Mouse (Mus musculus) urinary bladder, postnatal 4 days (tissue): Measurements from ENCODE around the gene Spata46.

Source experiments
- DNase-seq, 2 experiments: peaks; one replicate each; pipeline ENCODE4 v3.0.0; 2021 to 2022; ENCODE audit warnings: low spot score in 2 of 2

Gene Spata46

DNA sequence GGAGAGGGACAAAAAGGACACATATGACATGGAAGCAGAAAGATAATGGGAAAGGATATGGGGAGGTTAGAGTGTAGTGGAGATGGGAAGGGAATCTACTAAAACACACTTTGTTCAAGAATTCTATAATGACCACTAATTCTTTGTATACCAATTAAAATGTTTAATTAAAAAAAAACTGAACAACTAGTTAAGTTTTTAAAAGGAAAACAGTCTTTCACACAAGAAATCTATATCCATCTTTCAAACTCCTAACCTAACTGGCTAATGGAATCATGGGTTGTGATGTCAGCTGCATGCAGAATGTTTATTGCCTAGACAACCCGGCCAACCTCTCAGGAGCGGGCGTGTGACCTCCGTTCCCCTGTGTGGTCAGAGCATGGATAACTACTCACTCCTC lies at the start of gene Spata46:
Gene Spata46, plus strand, starts transcription at position 301 of the 400 bp plus-strand sequence.
- DNase-seq = no peak

DNA sequence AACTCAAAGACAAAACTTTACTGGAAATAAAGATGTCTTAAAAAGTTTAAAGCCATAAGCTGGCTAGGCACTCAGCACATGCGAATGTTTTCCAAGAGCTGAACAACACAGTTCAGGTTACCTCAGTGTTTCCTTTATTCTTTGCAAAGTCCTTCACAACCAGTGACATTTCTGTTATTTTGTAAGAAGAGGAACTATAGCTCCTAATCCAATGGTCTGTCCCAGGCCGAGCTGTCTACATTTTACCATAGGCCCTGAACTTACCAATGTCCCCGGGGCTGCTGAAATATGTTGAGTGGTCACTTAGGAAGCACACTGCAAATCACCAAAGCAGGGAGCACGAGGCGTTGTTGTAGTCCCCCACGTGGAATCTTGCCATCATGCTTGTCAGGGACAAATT lies 38.3 kb upstream of the Spata46 start:
- no peak for DNase-seq

DNA sequence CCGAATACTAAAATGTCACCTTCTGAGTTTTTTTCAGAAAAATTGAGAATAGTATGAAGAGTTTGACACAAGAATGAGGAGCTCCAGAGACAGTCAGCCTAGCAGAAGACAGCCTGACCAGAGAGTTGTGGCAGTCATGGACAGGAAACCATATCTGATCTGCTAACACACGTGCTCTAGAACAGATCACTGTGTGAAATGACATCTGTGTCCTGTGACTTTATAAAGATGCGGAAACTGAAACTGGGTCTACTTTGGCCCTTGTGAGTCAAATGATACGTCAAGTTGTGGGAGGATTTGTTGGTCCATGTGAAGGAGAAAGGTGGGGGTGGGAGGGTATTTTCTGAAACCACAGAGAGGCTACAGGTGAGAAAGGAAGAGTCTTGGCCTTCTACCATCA lies 37.9 kb upstream of the Spata46 start:
- DNase-seq = no peak

DNA sequence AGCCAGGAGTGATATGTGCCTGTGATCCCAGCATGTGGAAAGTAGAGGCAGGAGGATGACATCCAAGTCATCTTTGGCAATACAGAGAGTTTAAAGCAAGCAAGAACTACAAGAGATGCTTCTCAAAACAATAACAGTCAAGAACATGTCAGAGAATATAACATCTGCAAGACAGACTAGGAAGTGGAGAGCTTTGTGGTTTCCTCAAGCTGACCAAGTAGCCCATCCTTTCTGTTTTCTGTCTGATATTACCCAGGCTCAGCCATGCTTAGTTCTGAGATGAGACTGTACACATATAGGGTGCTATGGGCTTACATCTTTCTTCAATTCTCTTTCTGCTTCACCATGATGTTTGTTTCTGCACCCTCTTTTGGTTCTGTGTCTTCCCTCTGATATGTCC lies 35.4 kb upstream of the Spata46 start:
- no peak for DNase-seq

DNA sequence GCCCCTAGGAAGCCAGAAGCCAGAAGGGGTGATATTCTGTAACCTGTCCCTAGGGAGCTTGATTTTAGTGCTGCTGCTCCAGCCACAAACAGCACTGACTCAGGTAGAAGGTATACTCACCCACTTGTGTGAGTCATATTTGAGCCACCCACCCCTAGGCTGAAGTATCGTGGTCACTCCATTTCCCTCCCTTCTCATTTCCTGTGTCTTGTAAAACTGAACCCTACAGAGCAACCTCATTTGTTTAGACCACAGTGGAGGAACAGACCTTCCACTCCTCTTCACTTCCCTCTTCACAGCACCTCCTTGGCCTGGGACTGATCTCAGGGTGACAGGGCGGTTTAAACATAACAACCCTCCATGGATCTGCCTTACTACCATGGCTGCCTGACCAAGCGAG lies 31.6 kb upstream of the Spata46 start, which contains the start of gene Sh2d1b1:
Gene Sh2d1b1, plus strand, starts transcription at position 305 of the 400 bp plus-strand sequence.
- no peak for DNase-seq

DNA sequence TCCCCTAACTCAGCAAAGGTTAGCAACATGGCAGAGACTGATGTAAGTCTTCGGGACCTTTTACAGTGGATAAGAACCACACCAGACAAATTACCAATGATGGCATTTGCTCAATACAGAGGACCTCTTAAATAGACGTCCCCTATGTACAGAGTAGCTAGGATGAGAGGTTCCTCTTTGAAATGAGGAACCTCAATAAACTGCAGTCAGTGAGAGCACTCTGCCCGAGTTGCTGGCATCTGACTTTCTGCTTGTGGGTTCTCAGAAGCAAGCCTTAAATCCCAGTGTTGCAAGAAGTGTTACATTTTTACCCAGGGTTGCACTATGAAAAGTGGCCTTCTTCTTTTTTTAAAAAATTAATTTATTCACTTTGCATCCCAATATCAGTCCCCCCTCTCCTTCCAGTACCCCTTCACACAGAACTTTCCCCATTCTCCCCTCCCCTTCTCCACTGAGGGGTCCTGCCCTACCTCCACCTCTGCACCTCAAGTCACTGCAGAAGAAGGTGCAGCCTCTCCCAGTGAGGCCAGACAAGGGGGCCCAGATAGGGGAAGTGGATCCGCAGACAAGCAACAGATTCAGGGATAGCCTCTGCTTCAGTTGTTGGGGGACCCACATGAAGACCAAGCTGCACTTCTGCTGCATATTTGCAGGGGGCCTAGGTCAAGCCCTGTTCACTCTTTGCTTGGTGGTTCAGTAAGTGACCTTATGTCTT lies 26.0 kb upstream of the Spata46 start:
- no peak for DNase-seq

DNA sequence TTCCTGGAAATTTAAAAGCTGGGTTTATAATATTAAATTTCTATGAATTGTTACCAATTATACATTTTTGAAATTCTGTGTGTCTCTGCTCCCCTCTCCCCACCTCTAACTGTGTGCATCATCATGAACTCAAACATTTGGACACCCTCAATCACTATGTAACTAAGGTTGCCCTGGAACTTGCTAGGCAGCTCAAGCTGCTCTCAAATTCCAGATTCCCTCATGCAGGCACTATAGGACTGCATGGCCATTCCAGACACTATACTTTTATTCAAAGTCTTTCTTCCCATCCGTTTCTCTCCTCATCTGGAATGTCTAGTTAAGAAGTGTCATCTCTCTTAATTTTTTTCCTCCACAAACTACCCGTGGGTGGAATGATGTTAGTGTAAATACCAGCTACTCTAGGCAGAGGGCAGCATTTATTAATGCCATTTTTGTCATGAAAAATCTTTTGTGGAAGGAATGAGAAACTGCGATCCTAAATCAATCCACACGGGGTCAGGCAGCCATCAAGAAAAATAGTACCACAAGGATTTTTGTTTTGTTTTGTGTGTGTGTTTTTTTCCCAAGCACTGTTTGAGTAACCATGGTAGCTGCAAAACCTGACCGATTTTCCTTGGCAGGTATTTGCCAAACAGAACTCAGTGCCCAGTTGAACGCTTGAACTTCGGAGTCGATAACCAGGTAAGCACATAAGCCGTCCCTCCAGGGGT lies 16.2 kb upstream of the Spata46 start:
- peak in 1 of 2 experiments; percentile 18 for DNase-seq

DNA sequence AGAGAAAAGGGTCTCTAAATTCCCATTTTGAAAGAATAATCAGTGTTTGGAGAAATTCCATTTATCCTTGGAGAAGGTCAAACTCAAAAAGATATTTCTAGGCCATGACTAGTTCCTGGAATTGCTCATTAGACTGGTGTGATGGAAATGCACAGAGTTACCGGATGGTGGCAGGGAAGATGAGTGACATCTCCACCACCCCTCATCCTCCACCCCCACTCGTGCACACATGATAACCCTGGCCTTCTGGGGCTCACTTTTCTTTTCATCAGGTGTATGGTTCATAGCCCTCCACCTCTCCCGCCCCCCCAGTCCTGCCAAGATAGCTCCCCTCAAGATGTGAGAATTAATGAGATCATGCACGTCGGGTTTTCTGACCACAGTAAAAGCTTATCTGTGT lies 15.3 kb upstream of the Spata46 start:
- no peak for DNase-seq

DNA sequence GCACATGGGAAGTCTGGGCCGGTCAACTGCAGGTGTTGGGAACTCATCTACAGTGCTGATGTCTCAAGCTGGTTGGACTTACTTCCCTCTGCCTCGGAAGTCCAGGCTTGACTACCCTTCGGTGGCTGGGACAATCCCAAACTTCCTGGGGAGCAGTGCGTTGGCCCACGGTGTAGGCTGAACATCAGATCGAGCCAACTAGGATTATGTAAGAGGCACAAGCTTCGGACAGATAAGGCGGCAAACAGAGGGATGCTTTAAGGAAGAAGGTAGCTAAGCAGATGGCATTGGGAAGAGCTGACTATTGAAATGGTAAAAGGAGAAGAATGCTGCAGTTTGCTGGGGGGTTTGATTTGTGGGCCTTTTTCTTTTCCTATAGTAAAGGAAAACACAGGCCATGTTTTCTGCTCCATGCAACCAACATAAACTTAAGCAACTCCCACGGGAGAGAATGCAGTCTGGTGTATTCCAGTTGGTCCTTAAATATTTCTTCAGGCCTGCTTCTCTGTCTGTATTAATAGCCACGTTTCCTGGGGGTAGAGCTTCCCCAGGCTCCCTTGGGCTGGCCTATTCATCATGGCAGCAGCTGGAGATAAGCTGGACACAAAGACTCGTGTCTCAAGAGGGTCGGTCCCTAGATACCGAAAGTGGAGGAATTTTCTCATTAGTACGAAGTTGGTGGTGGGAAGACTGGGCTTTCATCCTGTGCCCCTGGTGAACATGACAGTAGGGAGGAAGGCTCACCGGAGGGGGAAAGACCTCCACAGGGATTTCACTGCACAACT lies 13.6 kb upstream of the Spata46 start:
- no peak for DNase-seq

DNA sequence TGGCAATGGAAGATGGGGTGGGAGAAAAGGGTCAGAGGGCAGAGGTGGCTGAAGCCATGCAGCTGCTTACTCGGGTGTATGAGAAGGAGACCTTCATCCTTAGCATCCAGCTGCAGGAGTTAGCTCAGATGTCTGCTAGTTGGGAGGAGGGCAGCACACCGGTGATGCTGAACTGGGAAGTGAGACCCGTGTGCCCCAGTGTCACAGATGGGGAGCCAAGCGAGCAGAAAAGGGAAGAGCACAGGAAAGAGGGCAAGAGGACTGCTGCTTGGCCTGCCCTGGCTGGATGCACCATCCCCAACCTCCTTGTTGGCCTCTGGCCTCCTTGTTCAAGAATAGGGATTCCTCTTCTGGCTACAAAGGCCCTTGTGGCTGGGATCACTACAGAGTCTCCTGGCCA lies 9.1 kb upstream of the Spata46 start:
- DNase-seq = no peak

DNA sequence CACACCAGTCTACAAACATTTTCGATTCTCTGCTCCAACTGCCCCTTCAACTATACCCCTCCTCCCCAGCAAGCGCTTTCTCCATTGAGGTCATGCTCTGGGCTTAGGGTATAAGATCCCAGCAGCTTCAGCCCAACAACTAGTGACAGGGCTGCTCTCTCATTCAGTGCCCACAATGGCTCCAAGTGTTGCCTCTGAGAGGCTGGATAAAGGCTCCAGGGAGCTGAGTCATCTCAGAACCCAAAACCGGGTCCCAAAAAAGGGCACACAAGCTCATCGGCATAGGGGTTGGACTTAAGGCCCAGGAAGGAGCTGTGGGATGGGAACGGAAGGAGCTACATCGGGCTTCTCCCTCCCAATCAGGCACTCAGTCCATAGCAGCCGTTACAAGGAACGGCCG lies 6.9 kb upstream of the Spata46 start:
- no peak for DNase-seq

DNA sequence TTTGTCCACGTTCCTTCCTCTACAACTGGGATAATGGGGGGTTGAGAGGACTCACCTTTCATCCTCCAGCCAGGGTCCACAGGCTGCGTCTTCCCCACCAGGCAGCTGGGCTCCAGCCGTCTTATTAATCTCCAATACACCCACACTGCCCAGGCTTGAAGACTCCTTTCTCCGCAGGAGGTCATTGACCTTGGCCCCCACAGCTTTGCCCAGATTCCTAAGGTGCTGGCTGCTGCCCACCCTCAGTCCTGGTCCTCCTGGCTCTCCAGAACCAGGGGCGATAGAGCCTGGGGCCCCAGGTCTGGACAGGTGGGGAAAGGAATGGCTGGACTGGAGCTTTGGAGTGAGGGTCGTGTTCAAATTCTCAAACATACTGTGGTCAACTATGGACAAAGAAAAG lies 6.1 kb upstream of the Spata46 start:
- DNase-seq = no peak

DNA sequence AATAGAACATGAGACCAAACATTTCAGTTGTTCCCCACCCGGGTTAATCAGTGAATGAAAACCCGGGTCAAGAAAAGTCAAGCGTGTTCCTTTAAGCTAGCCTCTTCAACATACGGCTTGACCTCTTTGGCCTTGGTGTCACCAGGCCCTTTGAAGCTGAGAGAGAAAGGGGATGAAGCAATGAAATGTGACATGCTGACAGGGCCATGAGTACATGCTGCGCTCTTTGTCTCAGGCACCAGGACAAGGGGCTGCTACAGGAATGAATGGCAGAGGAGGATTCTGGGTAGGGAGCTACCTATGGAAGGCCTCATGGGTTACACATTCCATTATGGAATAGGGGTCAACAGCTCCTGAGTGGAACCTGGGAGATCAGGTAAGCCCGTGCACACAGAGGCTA lies 5.5 kb upstream of the Spata46 start:
- DNase-seq = no peak

DNA sequence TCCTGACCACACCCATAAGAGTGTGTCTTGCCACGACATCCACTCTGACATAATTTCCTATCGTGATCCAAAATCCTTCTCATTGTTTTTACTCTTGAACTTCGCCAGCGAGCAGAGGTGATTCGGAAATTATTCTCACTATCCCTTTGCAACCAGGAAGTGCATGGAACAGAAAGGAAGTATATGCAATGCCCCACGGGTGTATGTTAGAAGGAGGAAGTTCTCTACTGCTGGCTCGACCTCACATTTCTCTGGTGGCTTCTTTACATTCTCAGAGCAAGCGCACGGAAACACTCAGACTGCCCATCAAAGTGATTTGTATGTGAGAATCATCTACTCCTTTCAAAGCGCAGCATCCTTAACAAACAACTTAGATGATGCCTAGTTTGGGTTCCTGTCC lies 3.6 kb upstream of the Spata46 start:
- DNase-seq = no peak

DNA sequence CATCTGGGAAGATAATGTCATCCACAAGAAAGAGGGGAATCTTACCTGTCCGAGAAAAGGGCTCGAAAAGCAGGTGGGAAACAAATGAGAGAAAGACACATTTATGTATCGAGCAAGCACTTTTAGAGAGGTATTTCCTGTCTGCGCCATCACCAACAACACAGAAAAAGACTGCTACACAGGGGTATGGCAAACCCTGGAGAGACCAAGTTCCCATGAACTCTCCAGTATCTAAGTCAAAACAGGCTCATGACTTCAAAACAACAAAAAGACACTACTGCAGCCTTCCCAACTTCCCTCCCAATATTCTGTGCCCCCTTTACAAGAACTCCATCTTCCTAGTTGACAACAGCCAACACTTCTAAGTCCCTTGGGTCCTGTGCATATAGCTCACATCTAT lies 2.4 kb upstream of the Spata46 start, which contains the start of gene Gm7694:
Gene Gm7694, minus strand, starts transcription at position 101 of the 400 bp plus-strand sequence.
- no peak for DNase-seq

DNA sequence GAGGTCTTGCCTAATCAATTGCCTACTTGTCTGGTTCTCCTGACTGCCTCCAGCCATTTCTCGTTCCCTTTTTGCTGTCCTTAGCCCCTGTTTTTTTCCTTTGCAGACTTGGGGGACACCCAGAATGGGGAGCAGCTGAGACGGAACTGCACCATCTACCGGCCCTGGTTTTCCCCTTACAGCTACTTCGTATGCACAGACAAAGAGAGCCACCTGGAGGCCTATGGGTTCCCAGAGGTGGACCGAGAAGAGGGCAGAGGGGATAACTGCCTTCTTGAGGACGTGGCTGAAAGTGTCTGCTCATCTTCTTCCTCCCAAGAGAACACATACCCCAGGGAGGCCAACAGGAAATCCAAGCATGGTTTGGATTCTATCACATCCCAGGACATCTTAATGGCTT lies 2.8 kb downstream of the Spata46 start:
- no peak for DNase-seq

DNA sequence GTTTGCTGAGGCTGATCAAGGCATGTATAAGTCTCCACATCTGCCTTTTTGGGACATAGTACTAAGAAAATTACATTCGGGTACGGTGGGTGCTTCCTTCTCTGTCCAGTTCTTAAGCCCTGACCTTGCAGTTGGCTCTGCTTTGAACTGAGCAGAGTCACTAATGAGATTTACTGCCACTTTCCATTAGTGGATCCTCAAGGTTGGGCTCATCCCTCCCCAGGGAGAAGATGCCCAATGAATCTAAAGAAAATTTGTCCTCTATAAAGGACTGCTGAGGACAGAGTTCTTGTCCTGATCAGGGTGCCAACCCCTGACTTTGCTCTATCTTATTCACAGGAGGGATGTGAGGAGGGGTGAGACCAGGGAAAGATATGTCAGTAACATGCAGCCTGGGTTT lies 13.4 kb downstream of the Spata46 start:
- no peak for DNase-seq

DNA sequence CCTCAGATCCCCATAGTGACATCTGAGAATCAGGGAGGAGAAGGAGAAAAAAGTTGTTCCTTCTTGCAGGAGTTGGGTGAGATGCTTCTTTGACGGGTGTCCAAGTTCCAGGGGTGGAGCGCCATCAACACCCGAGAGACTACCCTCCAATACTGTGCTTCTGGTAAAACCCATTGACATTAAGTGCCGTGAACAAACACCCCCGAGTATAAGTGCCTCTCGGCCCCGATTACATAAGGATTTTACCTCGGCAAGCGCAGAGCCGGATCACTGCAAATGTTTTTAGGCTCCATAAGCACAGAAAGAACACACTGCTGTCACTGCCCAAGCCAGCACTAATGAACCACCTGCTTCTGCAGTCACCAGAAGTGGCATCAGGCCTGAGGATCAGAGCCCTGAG lies 14.4 kb downstream of the Spata46 start:
- no peak for DNase-seq

DNA sequence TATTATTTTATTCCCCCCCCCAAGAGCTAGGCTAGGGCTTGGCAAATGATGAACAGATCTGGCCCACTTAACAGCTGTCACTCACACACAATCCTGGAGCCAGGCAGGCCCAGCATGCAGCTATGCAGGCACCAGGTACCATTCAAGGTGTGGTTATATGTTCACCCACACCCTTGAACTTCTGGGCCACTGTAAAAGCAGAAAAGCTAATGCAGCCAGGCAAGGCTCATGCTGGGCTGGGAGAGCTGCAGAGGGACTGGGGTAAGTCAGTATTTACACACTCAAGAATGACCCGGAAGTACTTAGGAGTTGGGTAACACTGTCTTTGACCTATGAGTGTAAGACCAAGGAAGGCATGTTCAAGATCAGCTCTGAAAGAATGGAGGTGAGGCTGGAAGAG lies 15.7 kb downstream of the Spata46 start:
- DNase-seq = no peak

DNA sequence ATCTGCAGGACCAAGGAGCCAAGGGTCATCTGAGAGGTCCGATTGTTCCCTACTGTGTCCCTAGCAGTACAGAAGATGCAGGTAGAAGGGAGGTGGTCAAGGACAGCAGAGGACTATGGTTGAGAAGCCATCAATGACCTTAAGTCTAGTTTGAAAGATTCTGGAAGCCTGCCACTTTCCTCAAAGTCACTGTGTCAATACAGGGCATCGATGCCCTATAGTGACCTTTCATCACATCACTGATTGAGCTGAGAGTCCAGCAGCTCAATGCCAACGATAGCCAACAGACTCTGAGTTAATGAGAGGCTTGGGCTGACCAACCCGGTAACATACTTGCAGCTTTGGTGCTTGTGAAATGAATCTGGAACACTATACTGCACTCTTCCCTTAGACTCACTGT lies 16.7 kb downstream of the Spata46 start:
- DNase-seq = no peak

DNA sequence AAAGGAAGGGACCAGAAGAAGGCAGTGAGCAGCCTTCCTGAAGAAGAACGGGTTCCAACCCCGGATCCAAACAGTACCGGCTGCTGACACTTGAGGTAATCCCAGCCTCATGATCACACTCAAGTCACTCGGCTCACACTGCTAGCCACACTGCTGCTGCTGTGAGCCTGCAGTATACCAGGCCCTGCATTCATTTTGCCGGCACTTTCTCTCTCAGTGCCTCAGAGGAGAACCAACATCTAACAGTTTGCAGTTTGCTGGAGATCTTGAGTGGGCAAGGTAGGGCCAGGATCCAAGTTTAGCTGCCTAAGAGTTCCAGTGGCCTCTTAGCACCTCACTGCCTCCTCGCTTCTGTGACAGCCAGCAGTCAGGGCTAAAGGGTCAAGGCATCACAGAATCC lies 23.3 kb downstream of the Spata46 start:
- no peak for DNase-seq

DNA sequence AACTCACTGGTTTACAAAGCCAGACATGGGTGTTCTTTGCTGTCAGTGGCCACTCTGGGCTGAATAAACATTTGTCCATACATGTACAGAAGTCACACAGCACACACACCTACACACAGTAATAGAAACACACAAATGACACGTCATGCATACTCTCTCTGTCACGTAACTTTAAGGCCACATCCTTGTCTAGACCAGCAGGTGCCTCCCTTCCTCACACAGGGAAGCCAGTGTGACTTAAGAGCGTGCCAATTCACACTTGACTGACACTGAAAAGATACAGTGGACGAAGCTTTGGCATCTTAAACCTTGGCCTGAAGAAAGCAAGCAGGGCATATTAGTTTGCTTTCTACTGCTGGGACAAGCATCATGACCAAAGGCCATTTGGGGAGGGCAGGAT lies 24.2 kb downstream of the Spata46 start:
- DNase-seq = no peak

DNA sequence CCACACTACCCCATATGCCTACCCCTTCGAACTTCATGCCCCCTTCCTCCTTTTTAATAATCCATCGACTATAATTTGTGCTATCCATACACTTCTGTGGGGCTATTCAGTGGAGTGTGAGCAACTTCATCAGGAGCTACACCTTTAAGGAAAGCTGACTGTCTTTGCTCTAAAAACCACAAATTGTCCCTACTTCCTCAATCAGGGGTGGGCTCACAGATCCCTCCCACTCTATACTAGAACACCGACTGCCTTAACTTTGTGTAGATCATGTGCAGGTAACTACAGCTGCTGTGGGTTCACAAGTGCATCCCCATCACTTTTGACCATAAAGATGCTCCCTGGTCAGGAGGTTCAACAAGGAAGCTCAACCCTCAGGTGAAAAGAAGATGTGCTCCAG lies 31.3 kb downstream of the Spata46 start:
- no peak for DNase-seq
